Mouse (Mus musculus) kidney, adult 18-20 months (tissue): ENCODE measurements around the gene Smarcc1.
"Not testable (repeated sequence)": the region's sequence is repeated elsewhere in the genome, so short reads cannot be mapped to it uniquely, and the experiment has no call there.

ENCODE experiments used
- DNase-seq: peaks from one replicate; pipeline ENCODE4 v3.0.0; 2021

Smarcc1 gene

GRCm38 (mm10) chr9:110116977-110117778, at the start of gene Smarcc1:
Gene Smarcc1, plus strand, starts transcription at chr9:110117708.
- peak; percentile 95 for DNase-seq

DNA sequence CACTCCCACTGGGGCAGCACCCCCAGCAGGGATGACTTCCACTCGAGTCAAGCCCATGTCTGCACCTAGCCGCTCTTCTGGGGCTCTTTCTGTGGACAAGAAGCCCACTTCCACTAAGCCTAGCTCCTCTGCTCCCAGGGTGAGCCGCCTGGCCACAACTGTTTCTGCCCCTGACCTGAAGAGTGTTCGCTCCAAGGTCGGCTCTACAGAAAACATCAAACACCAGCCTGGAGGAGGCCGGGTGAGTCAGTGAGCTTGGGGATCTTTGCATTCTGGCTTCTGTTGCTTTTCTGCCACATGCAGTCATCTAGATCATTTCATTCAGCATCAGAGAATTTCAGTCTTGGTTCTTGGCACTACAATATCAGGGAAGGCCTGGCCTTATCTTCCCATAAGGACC, 48.8 kb upstream of the Smarcc1 start:
- no peak for DNase-seq

DNA sequence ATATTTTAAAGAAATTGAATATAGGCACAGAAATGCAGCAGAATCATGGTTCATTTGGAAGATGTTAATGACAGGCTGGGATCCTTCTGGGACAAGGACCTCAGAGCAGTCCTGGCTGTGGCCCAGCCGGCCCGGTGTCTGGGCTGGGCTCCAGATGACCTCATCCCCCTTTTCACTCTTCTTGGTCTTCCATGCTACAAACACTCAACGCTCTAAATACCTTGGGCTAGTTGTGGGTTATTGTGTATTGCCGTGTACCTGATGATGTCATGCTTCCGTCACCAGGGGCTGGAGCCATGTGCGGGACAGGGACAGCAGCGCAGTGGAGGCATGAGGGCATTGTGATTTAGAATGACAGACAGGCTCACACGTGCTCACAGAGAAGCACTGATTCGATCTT, 47.1 kb upstream of the Smarcc1 start:
- DNase-seq = peak; percentile 60

DNA sequence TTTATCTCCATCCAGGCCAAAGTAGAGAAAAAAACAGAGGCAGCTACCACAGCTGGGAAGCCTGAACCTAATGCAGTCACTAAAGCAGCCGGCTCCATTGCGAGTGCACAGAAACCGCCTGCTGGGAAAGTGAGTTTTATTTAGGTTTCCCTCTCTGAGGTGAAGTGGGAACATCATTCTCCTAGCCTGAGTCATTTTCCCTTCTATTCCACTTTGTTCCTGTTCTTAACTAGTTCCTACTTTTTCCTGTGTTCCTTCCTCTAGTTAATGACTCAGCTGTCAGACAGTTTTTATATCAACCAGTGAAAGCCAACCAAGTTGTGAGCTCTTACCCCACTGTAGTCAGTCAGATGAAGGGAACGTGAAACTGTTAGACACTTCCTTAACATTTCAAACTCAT, 46.5 kb upstream of the Smarcc1 start:
- DNase-seq = no peak

DNA sequence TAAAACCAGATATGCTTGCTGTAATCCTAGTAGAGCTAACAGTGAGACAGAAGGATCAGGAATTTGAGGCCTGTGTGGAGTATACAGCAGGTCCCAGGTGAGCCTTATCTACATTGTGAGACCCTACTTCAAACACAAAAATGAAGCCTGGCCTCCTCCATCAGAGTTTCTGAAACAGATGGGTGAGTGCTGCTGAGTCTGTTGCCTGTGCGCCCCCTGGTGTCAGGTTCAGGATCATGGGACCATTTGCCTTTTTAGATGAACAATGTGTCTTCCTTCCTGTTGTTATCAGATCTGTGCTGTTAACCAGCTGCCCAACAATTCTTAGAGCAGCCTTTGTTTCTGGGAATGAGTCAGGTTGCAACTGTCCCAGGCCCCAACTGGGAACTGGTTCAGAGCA, 45.7 kb upstream of the Smarcc1 start:
- peak; percentile 82 for DNase-seq

DNA sequence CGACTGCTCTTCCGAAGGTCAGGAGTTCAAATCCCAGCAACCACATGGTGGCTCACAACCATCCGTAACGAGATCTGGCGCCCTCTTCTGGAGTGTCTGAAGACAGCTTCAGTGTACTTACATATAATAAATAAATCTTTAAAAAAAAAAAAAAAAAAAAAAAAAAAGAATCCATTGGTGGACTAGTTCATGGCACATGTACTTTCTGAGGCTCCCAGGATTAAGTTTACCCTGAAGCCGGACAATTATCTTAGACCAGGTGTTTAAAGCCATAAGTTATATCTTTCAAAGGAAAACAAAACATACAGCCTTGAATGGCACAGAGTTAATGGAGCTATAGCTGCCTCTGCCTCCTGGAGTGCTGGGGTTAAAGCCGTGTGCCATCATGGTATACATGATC, 41.0 kb upstream of the Smarcc1 start:
- DNase-seq = not testable (repeated sequence)

- DNase-seq = no peak
These were observed 36.4 kb upstream of the Smarcc1 start for GRCm38 (mm10) chr9:110081066-110081465.

GRCm38 (mm10) chr9:110084201-110084964, 33.1 kb upstream of the Smarcc1 start:
- no peak for DNase-seq

- DNase-seq = no peak
These were observed 31.8 kb upstream of the Smarcc1 start for GRCm38 (mm10) chr9:110085693-110086092.

- no peak for DNase-seq
These were observed 24.2 kb upstream of the Smarcc1 start for GRCm38 (mm10) chr9:110093303-110093702.

DNA sequence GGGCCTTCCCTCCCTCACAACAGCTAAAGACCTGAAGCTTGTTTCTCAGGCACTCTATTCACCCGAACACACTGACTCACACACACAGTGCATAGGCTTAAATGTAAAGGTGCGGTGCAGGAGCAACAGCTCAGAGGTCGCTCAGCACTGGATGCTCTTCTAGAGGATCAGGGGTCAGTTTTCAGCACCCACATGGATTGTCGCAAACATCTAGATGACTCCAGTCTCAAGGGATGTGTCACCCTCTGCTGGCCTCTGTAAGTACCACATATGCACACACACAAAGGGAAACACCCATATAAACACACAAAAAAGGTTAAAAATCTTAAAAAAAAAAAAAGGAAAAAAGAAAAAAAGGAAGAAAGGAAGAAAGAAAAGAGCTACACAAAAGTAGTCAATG, 22.7 kb upstream of the Smarcc1 start:
- DNase-seq = no peak

DNA sequence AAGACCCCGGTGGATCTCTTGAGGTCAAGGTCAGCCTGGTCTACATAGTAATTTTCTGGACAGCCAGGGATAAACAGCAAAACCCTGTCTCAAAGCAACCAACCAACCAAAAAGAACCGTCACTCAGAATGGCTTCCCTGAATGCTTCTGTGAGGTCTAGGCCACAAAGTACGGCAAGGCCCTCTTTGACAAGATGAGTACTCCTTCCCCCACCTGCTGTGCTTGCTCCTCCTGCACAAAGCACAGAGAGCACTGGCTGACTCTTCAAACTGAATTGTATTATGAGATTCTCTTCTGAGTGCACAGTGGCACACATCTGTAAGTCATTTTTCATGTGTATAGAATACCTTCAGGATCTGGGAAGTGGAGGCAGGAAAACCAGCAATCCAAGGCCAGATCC, 19.7 kb upstream of the Smarcc1 start:
- DNase-seq = no peak

DNA sequence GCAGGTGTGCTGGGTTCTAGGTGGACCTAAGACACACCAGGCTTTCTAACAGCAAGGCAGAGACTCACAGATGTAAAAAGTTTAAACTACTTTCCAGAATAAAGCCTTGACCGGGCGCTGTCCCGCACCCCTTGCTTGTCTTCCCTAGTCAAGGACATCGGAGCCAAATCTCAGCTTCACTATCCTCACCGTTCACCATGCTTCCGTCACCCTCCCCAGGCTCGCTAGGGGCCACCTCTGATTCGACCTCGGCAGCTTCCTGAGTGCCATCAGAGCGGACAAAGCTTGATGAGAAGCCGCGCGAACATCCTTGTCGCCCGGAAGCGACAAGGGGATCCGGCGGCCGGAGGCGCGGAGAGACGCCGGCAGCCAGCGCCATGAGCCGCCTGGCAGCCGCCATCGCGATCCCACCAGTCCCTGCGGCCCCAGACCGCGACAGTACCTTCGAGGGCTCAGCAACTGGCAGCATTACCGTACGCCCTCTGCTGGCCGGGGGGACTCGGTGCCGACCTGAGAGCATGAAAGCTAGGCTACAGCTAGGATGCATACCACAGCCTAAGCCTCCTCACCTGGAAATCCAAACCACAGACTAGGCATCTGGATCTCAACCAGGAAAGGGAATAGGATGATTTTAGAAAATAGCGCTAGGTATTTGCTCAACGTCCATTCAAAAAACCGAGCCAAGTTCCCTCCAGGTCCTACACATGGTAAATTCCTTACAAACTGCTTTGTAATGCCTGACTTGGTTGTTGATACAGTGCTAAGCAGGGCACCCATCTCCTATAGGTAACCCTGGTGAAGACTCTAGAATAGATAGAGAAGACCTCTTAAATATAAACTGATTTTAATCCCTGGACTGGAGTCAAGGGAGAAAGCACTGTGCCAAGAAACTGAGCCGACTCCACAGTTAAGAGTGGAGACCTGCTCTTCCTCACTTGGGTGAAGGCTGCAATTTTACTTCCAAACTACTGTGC, 16.6 kb upstream of the Smarcc1 start:
- peak; percentile 94 for DNase-seq

- no peak for DNase-seq
These were observed 1.0 kb upstream of the Smarcc1 start for GRCm38 (mm10) chr9:110116353-110116976.

- no peak for DNase-seq
These were observed 251 bp downstream of the Smarcc1 start, which contains the start of gene Dhx30 for GRCm38 (mm10) chr9:110117779-110118139. Gene Dhx30, minus strand, starts transcription at chr9:110117830.

- DNase-seq = no peak
These were observed 741 bp downstream of the Smarcc1 start for GRCm38 (mm10) chr9:110118249-110118648.

DNA sequence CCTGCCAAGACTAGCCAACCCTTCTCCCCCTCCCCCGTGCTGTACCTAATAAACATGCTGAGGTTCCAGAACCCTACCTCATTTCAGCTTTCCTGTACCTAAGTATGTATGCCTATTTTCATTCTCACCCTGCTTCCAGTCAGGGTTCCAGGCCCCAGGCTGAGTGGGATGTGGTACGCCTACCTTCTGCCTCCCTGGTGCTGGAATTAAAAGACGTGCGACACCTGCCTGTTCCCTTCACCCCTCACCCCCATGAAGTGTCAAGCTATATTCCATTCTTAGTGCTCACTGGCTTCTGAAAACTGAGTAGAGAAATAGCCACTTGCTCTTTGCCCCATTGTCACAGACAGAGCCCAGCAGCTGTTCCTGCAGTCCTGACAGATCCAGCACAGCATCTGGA, 3.9 kb downstream of the Smarcc1 start:
- DNase-seq = no peak

- no peak for DNase-seq
These were observed 5.8 kb downstream of the Smarcc1 start for GRCm38 (mm10) chr9:110123322-110123721.

DNA sequence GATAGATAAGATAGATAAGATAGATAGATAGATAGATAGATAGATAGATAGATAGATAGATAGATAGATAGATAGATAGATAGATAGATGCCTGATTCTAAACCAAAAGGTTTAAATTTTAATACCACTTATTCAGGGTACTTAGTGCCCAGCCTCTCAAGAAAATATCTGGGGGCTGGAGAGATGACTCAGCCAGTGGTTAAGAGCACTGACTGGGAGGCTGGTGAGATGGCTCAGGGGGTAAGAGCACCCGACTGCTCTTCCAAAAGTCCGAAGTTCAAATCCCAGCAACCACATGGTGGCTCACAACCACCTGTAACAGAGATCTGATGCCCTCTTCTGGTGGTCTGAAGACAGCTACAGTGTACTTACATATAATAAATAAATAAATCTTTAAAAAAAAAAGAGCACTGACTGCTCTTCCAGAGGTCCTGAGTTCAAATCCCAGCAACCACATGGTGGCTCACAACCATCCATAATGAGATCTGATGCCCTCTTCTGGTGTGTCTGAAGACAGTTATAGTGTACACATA, 6.6 kb downstream of the Smarcc1 start:
- not testable (repeated sequence) for DNase-seq

- no peak for DNase-seq
These were observed 13.5 kb downstream of the Smarcc1 start for GRCm38 (mm10) chr9:110130896-110131524.

DNA sequence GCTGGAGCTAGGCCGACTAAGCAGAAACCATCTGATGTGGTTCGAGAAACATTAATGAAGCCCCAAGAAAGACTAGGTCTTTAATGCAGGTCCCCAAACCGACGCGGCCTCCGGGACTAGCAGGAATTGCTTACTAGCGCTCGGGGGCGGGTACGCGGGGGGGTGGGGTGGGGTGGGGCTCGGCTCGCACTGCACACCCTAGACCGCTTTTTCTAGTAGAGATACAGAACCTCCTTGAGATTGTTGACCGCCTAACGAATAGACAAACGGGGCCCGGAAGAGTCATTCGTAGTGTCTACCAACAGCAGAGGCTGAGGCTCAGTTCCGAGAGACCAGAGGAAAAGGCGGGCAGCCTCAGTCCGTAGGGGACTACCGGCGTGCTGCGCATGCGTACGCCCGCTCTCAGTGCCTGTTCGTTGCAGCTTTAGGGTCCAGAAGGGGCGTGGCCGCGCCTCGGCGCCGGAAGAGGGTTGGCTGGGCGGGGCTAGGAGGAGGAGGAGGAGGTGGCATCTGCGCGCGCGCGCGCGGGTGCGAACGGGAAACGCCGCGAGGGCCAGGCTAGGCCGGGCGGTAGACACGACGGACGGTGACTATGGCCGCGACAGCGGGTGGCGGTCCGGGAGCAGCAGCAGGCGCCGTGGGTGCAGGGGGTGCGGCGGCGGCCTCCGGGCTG, 14.2 kb downstream of the Smarcc1 start:
- DNase-seq = peak; percentile 99
